Mouse (Mus musculus) spleen, embryonic (tissue): ENCODE data around the gene Ehmt1.

ENCODE experiments used
- CTCF ChIA-PET: fragments of 350-600 bp; sonication (Branson Sonifier 250); formaldehyde crosslinking; loops from one replicate; lab custom pipeline; 2022; lab: Charles Lee

The Ehmt1 gene

GRCm38 (mm10) chr2:24914762-24915161 lies 4.7 kb downstream of the Ehmt1 start:
- CTCF ChIA-PET: no interaction called here

DNA sequence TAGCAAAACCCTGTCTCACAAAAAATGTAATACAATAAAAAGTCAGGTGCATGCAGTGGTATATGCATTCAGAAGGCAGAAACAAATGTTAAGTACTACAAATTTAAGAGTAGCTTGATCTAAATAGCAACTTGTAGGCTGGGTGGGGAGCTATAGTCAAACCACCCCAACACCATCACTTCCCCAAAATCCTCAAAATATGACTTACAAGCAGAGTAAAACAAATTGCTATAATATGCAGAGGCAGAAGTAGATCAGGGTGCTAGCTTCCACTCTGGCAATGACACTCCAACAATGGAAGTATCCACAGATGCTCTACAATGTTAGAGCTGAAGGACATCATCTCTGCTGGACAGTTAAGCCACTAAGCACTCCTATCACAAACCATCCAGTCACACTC lies 6.8 kb downstream of the Ehmt1 start:
- CTCF ChIA-PET: interaction anchor here (0.5 to 1.2 kb wide), 2 partner anchors 10 to 14 kb away, joined by 3 read pairs; no protein-coding TSS in a partner anchor

DNA sequence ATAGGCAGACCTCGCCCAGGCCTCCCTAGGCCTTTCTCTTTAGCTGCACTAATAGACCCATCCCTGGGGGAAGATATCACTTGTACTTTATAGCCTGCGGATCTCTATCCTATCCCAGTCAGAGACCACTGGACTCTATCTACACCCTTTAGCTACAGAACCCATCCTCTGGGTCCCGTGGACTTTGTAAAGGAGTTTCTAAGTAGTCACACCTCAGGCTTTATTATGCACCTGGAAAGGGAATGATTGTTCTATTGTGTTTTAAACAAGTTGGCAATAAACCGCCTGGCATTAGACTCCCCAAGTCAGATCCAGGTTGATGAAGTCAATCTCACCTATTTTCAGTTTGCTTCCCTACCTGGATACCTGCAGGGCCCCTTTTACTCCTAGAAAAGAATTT lies 7.2 kb downstream of the Ehmt1 start:
- CTCF ChIA-PET: interaction anchor here (0.5 to 1.2 kb wide), 2 partner anchors 10 to 14 kb away, joined by 3 read pairs; no protein-coding TSS in a partner anchor

DNA sequence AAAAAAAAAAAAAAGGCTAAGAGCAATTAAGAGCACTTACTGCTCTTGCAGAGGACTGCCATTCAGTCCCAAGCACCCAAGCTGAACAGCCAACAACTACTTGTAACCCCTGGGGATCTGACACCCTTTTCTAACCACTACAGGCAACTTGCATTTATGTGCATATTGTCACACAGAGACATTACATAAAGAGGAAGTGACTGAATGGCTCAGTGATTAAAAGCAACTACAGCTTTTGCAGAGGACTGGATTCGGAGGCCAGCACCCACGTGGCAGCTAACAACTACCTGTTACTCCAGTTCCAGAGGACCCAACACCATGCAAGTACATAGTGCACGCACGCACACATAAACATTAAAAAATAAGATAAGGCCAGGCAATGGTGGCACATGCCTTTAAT lies 8.9 kb downstream of the Ehmt1 start:
- CTCF ChIA-PET: interaction anchor here (0.7 kb wide), 1 partner anchor 8 kb away, joined by 3 read pairs; no protein-coding TSS in a partner anchor

DNA sequence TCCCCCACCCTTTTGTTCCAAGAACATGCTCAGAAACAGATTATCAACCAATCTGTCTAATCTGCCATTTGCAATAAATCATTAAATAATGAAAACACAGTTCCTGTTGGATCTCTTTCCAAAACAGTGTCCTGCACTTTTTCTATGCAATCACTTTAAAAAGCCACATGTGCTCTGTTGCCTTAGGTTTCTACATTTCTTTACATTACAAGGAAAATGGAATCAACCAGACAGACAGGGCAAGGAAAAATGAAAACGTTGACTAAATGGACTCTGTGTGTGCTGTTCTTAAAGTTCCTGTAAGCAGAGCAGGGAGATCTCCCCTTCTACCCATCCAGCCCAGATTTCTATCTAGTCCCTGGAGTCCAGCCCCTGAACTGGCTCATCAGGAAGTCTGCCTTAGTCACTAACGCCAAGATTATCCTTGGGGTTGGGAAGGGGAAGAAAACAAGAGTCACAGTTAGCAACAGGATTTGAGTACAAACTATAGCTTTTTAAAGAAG lies 13.7 kb downstream of the Ehmt1 start:
- CTCF ChIA-PET: interaction anchor here (0.7 kb wide), 2 partner anchors 21 to 35 kb away, joined by 10 to 11 read pairs; no protein-coding TSS in a partner anchor

DNA sequence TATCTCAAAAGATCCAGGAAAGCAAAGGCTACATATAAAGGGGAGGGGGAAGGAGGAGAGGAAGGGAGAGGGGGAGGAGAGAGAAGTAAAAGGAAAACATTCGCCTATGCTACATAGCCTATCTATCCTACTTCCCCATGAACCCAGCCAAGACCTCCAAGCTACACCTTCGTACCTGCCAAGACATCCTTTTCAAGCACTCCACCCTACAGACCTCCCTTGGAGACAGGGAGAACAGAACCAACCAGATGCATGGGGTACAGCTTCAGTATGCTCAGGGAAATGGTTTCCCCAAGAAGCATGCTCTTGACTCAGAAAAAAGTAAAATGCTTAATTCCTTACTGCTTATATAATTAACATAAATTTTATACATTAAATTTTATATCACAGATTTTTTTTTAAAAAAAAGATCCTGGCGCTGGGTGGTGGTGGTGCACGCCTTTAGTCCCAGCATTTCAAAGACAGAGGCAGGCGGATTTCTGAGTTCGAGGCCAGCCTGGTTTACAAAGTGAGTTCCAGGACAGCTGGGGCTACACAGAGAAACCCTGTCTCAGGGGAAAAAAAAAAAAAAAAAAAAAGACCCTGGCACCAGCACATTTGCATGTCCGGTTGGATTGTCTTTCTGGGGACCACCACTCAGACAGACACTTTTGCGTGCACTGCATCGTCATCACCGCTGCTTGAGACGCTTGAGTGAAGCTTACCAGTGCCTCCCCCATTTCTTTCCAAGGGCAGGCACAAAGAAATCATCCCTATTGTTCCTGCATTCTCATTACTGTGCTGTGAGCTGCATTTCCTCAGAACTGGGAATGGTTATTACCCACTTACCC lies 14.4 kb downstream of the Ehmt1 start:
- CTCF ChIA-PET: interaction anchor here (0.7 kb wide), 2 partner anchors 22 to 34 kb away, joined by 10 to 11 read pairs; no protein-coding TSS in a partner anchor

DNA sequence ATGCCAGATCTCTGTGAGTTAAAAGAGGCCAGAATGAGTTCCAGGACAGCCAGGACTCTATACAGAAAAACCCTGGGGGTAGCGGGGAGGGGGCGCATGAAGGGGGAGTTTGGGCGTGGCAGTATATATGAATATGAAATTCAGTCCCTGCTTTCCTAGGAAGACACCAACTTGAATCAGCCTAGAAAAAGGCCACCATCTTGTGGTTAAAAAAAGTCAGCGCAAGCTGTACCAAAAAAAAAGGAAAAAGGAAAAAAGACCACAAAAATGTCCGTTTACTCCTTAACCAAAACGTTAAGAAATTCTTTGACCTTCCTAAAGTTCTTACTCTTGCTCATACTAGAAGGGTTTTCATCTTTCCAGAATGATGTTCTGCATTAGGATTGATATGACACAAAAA lies 16.4 kb downstream of the Ehmt1 start:
- CTCF ChIA-PET: no interaction called here

- CTCF ChIA-PET: interaction anchor here (0.6 kb wide), 1 partner anchor 107 kb away, joined by 3 read pairs; no protein-coding TSS in a partner anchor
These were observed 18.4 kb downstream of the Ehmt1 start for GRCm38 (mm10) chr2:24901055-24901454.

- CTCF ChIA-PET: interaction anchor here (0.7 kb wide), 1 partner anchor 19 kb away, joined by 10 read pairs; no protein-coding TSS in a partner anchor
These were observed 20.1 kb downstream of the Ehmt1 start for GRCm38 (mm10) chr2:24899292-24899691.

DNA sequence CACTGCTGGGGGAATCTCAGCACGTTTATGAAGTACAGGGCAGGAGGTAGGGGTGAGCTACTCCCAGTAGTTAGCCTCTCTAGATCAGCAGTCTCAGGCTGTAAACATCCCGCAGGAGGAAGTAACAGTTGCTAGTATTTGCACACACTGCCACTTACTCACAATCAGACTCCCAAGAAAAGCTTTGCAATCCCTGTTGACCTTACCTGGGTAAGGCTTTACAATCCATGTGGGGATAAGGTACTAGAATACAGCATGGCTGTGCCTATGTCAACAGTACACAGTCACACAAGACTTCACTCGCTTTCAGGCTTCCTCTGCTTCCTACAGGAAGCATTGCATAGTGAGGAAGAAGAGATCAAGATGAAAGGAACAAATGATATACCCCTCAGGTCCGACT lies 22.7 kb downstream of the Ehmt1 start:
- CTCF ChIA-PET: interaction anchor here (0.8 kb wide), 1 partner anchor 12 kb away, joined by 3 read pairs; no protein-coding TSS in a partner anchor

DNA sequence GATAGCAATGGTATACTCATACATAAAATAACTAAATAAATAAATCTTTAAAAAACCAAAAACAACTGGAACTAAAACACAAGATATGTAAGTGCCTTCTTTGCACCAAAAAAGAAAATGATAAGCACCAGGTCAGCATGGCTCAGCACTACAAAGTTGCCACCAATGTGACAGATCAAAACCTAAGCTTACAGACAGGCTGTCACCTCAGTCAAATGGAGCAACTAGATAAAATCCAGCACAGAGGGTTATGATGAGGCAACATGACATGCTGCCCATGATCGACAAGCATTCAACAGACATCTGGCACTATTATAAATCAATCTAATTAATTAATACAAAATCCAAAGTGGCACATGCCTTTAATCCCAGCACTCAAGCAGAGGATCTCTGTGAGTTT lies 25.2 kb downstream of the Ehmt1 start:
- CTCF ChIA-PET: no interaction called here

- CTCF ChIA-PET: no interaction called here
These were observed 27.1 kb downstream of the Ehmt1 start for GRCm38 (mm10) chr2:24892318-24892717.

DNA sequence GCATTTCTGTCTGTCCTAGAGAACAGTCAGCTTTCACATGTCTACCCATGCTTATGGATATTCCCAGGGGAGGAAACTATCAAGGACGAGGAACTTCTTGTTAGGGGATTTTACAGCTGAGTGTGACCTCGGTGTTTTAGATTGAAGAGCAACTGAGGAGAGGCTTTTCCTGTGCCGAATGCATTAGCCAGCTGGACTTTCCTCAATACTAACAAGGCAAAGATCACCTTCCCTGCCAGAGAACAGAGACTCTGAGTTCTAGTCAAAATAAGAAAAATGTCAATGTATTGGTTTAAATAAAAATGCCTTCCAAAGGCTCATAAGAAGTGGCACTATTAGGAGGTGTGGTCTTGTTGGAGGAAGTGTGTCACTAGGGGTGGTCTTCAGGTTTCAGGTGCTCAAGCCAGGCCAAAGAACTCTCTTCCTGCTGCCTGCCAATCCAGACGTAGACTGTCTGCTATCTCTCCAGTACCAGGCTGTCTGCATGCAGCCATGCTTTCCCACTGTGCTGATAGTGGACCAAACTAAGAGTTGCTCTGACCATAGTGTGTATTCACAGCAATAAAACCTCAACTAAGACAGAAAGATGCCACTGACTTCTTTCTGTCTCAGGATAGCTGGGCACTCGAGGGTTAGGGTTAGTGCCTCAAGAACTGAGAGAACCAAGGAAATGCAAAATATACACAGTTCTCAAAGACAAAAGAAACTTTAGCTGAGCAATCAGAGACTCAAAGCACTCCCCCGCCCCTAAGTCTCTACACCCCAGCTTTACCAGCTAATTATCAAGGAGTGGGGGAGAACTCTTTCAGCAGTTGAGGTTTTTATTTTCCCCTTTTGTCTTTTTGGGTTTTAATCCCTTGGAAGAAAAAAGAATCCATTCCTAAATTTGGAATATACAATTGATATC lies 28.6 kb downstream of the Ehmt1 start:
- CTCF ChIA-PET: interaction anchor here (0.6 kb wide), 1 partner anchor 292 kb away, joined by 4 read pairs; no protein-coding TSS in a partner anchor

DNA sequence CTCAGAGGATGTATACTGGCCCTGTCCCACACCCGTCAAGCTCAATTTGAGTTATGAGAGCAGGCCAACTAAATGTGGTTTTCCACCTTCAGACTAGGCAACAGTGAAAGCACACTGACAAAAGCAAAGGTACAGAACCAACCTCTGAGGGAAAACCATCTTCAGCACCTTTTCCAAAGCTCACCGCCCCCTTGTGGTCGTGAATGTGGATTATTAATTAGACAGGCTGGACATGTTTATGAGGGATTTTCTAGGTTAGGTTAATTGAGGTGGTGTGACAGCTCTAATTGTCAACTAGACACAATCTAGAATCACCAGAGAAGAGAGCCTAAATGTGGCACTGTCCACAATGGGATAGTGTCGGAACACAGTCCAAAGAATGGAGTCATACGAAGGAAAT lies 30.5 kb downstream of the Ehmt1 start:
- CTCF ChIA-PET: no interaction called here

- CTCF ChIA-PET: interaction anchor here (0.5 kb wide), 1 partner anchor 18 kb away, joined by 10 read pairs; no protein-coding TSS in a partner anchor
These were observed 38.7 kb downstream of the Ehmt1 start for GRCm38 (mm10) chr2:24880686-24881085.

- CTCF ChIA-PET: interaction anchor here (0.6 kb wide), 1 partner anchor 35 kb away, joined by 10 read pairs; no protein-coding TSS in a partner anchor
These were observed 48.5 kb downstream of the Ehmt1 start for GRCm38 (mm10) chr2:24870952-24871351.

- CTCF ChIA-PET: no interaction called here
These were observed 56.4 kb downstream of the Ehmt1 start for GRCm38 (mm10) chr2:24863010-24863409.

DNA sequence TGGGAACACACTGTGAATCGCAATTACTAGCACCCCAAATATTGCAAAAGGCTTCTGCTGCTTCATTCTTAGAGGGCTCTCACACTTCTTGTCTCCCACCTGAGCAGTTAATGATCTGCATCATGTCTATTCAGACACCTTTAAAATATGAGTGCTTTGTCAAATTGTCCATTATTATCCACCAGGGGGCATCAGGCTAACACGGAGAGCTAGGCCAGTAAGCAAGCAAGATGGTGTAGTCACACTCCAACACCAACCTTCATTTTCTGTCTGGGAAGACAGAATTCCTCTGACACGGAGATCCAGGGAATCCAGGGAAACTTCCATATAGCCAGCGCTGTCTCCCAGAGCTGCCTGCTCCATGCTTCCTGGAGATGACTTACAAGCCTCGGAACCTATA lies 67.0 kb downstream of the Ehmt1 start:
- CTCF ChIA-PET: no interaction called here

DNA sequence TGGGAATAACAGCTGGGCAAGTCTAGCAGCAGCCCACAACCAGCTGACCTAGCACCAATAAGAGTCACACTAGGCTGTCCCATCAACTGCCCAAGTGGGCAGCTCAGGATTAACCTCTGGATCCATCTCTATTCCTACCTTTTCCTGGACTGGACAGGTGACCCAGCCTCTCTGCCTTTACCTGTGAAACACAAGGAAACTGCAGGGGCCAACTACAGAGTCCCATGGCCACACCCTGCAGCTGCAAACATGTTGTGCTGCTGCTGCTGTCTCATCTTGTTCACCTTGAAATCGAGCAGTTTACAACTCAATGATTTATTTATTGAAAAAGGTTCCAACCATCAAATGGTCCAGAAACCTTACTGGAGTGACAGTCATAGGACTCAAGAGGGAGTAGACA lies 72.9 kb downstream of the Ehmt1 start:
- CTCF ChIA-PET: no interaction called here

GRCm38 (mm10) chr2:24845256-24845655 lies 74.2 kb downstream of the Ehmt1 start:
- CTCF ChIA-PET: no interaction called here

GRCm38 (mm10) chr2:24830614-24831013 lies 88.8 kb downstream of the Ehmt1 start:
- CTCF ChIA-PET: no interaction called here
